Mouse (Mus musculus) hindbrain, embryonic 15.5 days (tissue): ENCODE measurements around the gene Col4a2. TPM values are rescaled to one million over a fixed set of nuclear protein-coding genes. Genes with fewer than 3 reads are reported as not detected.

Experiments
- ATAC-seq: fragments of 200-750 bp; cut with Nextera tagmentation; 2 replicates; pipeline ENCODE4 v1.8.0; 2017; ENCODE audit warnings: low read depth, moderate number of reproducible peaks, moderate TSS enrichment; ENCODE audit not compliant: low FRiP score
- H3K27ac ChIP-seq: fragments of 300-500 bp; sonication (generic); replicated peaks from 2 replicates; pipeline ENCODE4 v1.5.1; 2015; ENCODE audit warnings: mild to moderate bottlenecking, inconsistent platforms
- H3K27me3 ChIP-seq: fragments of 300-500 bp; sonication (generic); 2 replicates; pipeline ENCODE4 v1.6.1; 2015; ENCODE audit warnings: control low read depth, inconsistent platforms
- H3K36me3 ChIP-seq: fragments of 300-500 bp; sonication (generic); 2 replicates; pipeline ENCODE4 v1.6.1; 2015; ENCODE audit warnings: control low read depth, inconsistent platforms
- H3K4me1 ChIP-seq: fragments of 300-500 bp; sonication (generic); replicated peaks from 2 replicates; pipeline ENCODE4 v1.6.1; 2015; ENCODE audit warnings: control low read depth, inconsistent platforms
- H3K4me2 ChIP-seq: fragments of 300-500 bp; sonication (generic); 2 replicates; pipeline ENCODE4 v1.6.1; 2015; ENCODE audit warnings: moderate library complexity, mild to moderate bottlenecking, inconsistent platforms
- H3K4me3 ChIP-seq: fragments of 300-500 bp; sonication (generic); 2 replicates; pipeline ENCODE4 v1.5.1; 2015; ENCODE audit warnings: mild to moderate bottlenecking, inconsistent platforms
- H3K9ac ChIP-seq: fragments of 300-500 bp; sonication (generic); 2 replicates; pipeline ENCODE4 v1.6.1; 2015; ENCODE audit warnings: inconsistent platforms
- H3K9me3 ChIP-seq: fragments of 300-500 bp; sonication (generic); 2 replicates; pipeline ENCODE4 v1.6.1; 2016; ENCODE audit warnings: control low read depth, inconsistent platforms
- WGBS: fragments of 180-500 bp; shearing (Covaris S2); methylation state at CpG from one replicate; pipeline ENCODE4 v1.1.7; 2015; 5-methylcytosine and 5-hydroxymethylcytosine counted together
- polyA plus RNA-seq: library from polyadenylated mRNA; unstranded; fragments of >200 nt; fragmentation: Nextera tagmentation; extraction: Ambion mirVana; gene quantifications from 2 replicates; pipeline ENCODE4 v1.2.1, GENCODE M21; 2015

Gene Col4a2
- polyA plus RNA-seq, 1 experiment from 2014 or later, result 43.0 TPM

GRCm38 (mm10) chr8:11396111-11396510 is 83.5 kb downstream of the Col4a2 start:
- Histone ChIP-seq H3K4me1 (0 out of 2 replicates have a peak, but pooled peaks cover 4% of the 10 kb centered on the region), H3K4me2 (no peak overlapping the region), H3K9me3 (no peaks in the 10 kb centered on the region), H3K27ac (no peak overlapping the region), H3K9ac (no peak overlapping the region), H3K27me3 (no peaks in the 10 kb centered on the region), H3K4me3 (no peak overlapping the region), H3K36me3 (no peaks in the 10 kb centered on the region)
- ATAC-seq, result no peak
- 61% methylated on average over 7 of the region's 7 CpGs for WGBS

- Histone ChIP-seq H3K36me3 (no peaks in the 10 kb centered on the region), H3K9me3 (no peaks in the 10 kb centered on the region), H3K4me3 (no peak overlapping the region), H3K27ac (no peak overlapping the region), H3K27me3 (no peaks in the 10 kb centered on the region), H3K4me1 (0 out of 2 replicates have a peak, but pooled peaks cover 4% of the 10 kb centered on the region), H3K4me2 (no peak overlapping the region), H3K9ac (no peak overlapping the region)
- 88% methylated on average over 9 of the region's 9 CpGs for WGBS
- ATAC-seq, result no peak
Measured at GRCm38 (mm10) chr8:11397126-11397525, 84.5 kb downstream of the Col4a2 start.

- no peak overlapping the region for H3K9ac ChIP-seq
- ATAC-seq, result no peak
- H3K36me3 ChIP-seq, result no peaks in the 10 kb centered on the region
- no peak overlapping the region for H3K4me2 ChIP-seq
- H3K4me1 ChIP-seq, result no peaks in the 10 kb centered on the region
- 24% methylated on average over 8 of the region's 8 CpGs for WGBS
- no peak overlapping the region for H3K27ac ChIP-seq
- H3K4me3 ChIP-seq, result no peak overlapping the region
- H3K27me3 ChIP-seq, result no peaks in the 10 kb centered on the region
- H3K9me3 ChIP-seq, result no peaks in the 10 kb centered on the region
Measured at GRCm38 (mm10) chr8:11399706-11400105, 87.1 kb downstream of the Col4a2 start.

- H3K27ac ChIP-seq, result no peak overlapping the region
- WGBS, result 78% methylated on average over 8 of the region's 8 CpGs
- no peak for ATAC-seq
Measured at GRCm38 (mm10) chr8:11400244-11400643, 87.6 kb downstream of the Col4a2 start.

GRCm38 (mm10) chr8:11401183-11401582 is 88.6 kb downstream of the Col4a2 start:
- H3K4me2 ChIP-seq, result no peak overlapping the region
- H3K4me1 ChIP-seq, result peaks cover 8% of the 10 kb centered on the region
- WGBS, result 96% methylated on average over 5 of the region's 5 CpGs
- no peaks in the 10 kb centered on the region for H3K9me3 ChIP-seq
- H3K36me3 ChIP-seq, result no peaks in the 10 kb centered on the region
- H3K27me3 ChIP-seq, result no peaks in the 10 kb centered on the region
- H3K4me3 ChIP-seq, result no peak overlapping the region
- H3K27ac ChIP-seq, result no peak overlapping the region
- H3K9ac ChIP-seq, result no peak overlapping the region
- no peak for ATAC-seq

More at GRCm38 (mm10) chr8:11400244-11400643, 87.6 kb downstream of the Col4a2 start:
- Histone ChIP-seq H3K4me2 (no peak overlapping the region), H3K9ac (no peak overlapping the region), H3K27me3 (no peaks in the 10 kb centered on the region), H3K36me3 (no peaks in the 10 kb centered on the region), H3K4me1 (no peaks in the 10 kb centered on the region), H3K9me3 (no peaks in the 10 kb centered on the region), H3K4me3 (no peak overlapping the region)

GRCm38 (mm10) chr8:11402220-11402619 is 89.6 kb downstream of the Col4a2 start:
- Histone ChIP-seq H3K27me3 (no peaks in the 10 kb centered on the region), H3K27ac (no peak overlapping the region), H3K9me3 (no peaks in the 10 kb centered on the region), H3K36me3 (no peaks in the 10 kb centered on the region), H3K4me1 (peaks cover 16% of the 10 kb centered on the region), H3K4me2 (no peak overlapping the region), H3K9ac (no peak overlapping the region), H3K4me3 (no peak overlapping the region)
- WGBS, result 86% methylated on average over 4 of the region's 4 CpGs
- ATAC-seq, result no peak

- Histone ChIP-seq H3K4me3 (no peak overlapping the region), H3K9me3 (no peaks in the 10 kb centered on the region), H3K9ac (no peak overlapping the region), H3K4me1 (peaks cover 16% of the 10 kb centered on the region), H3K27me3 (no peaks in the 10 kb centered on the region), H3K36me3 (no peaks in the 10 kb centered on the region), H3K4me2 (no peak overlapping the region), H3K27ac (no peak overlapping the region)
- no peak for ATAC-seq
- WGBS, result 95% methylated on average over 9 of the region's 9 CpGs
Measured at GRCm38 (mm10) chr8:11403813-11404212, 91.2 kb downstream of the Col4a2 start.

- Histone ChIP-seq H3K27me3 (no peaks in the 10 kb centered on the region), H3K4me3 (no peak overlapping the region), H3K4me1 (peaks cover 16% of the 10 kb centered on the region), H3K27ac (no peak overlapping the region), H3K4me2 (no peak overlapping the region), H3K9me3 (no peaks in the 10 kb centered on the region), H3K36me3 (no peaks in the 10 kb centered on the region), H3K9ac (no peak overlapping the region)
- ATAC-seq, result no peak
- WGBS, result 73% methylated on average over 4 of the region's 4 CpGs
Measured at GRCm38 (mm10) chr8:11404614-11405013, 92.0 kb downstream of the Col4a2 start.

GRCm38 (mm10) chr8:11405722-11406481 is 93.3 kb downstream of the Col4a2 start:
- Histone ChIP-seq H3K4me1 (peaks cover 16% of the 10 kb centered on the region), H3K36me3 (no peaks in the 10 kb centered on the region), H3K4me3 (no peak overlapping the region), H3K9me3 (no peaks in the 10 kb centered on the region), H3K9ac (no peak overlapping the region), H3K4me2 (no peak overlapping the region), H3K27me3 (no peaks in the 10 kb centered on the region), H3K27ac (peak overlapping the region; percentile 42)
- peak; percentile 86 for ATAC-seq
- WGBS, result 44% methylated on average over 13 of the region's 13 CpGs

- H3K36me3 ChIP-seq, result no peaks in the 10 kb centered on the region
- H3K4me2 ChIP-seq, result no peak overlapping the region
- H3K27ac ChIP-seq, result no peak overlapping the region
- WGBS, result 60% methylated on average over 12 of the region's 12 CpGs
- H3K9me3 ChIP-seq, result no peaks in the 10 kb centered on the region
- H3K4me3 ChIP-seq, result no peak overlapping the region
- peaks cover 27% of the 10 kb centered on the region for H3K4me1 ChIP-seq
- H3K9ac ChIP-seq, result no peak overlapping the region
- H3K27me3 ChIP-seq, result no peaks in the 10 kb centered on the region
- no peak for ATAC-seq
Measured at GRCm38 (mm10) chr8:11411504-11412124, 99.0 kb downstream of the Col4a2 start.

GRCm38 (mm10) chr8:11412450-11412849 is 99.8 kb downstream of the Col4a2 start:
- 57% methylated on average over 5 of the region's 5 CpGs for WGBS
- H3K4me3 ChIP-seq, result no peak overlapping the region
- H3K4me2 ChIP-seq, result no peak overlapping the region
- H3K9me3 ChIP-seq, result no peaks in the 10 kb centered on the region
- no peak overlapping the region for H3K27ac ChIP-seq
- ATAC-seq, result no peak
- no peaks in the 10 kb centered on the region for H3K27me3 ChIP-seq
- H3K4me1 ChIP-seq, result peaks cover 23% of the 10 kb centered on the region
- H3K36me3 ChIP-seq, result no peaks in the 10 kb centered on the region
- no peak overlapping the region for H3K9ac ChIP-seq

GRCm38 (mm10) chr8:11414304-11414703 is 101.7 kb downstream of the Col4a2 start:
- Histone ChIP-seq H3K9me3 (no peaks in the 10 kb centered on the region), H3K4me3 (no peak overlapping the region), H3K27me3 (no peaks in the 10 kb centered on the region), H3K4me2 (no peak overlapping the region), H3K27ac (no peak overlapping the region; the same call in 1 of the 2 replicates), H3K4me1 (peaks cover 38% of the 10 kb centered on the region), H3K9ac (no peak overlapping the region), H3K36me3 (no peaks in the 10 kb centered on the region)
- WGBS, result 21% methylated on average over 8 of the region's 8 CpGs
- ATAC-seq, result peak; percentile 50
